Mouse (Mus musculus) natural killer cell, adult 2 months (primary cell): Measurements from ENCODE around the gene Cnnm3.

Experiments
- DNase-seq, 2 experiments: peaks; one replicate each; pipeline ENCODE4 v3.0.0; 2022; ENCODE audit warnings: low spot score in 2 of 2

The Cnnm3 gene

GRCm38 (mm10) chr1:36556553-36557456 lies 45.1 kb downstream of the Cnnm3 start:
- DNase-seq = peak; percentile 75 to 79

GRCm38 (mm10) chr1:36557457-36558011 lies 45.9 kb downstream of the Cnnm3 start:
- DNase-seq = peak; percentile 19 to 30

- peak; percentile 51 to 61 for DNase-seq
Observed at GRCm38 (mm10) chr1:36558031-36558993, 46.6 kb downstream of the Cnnm3 start, which contains the start of gene Sema4c. Sema4c (minus strand) TSS chr1:36558349.

DNA sequence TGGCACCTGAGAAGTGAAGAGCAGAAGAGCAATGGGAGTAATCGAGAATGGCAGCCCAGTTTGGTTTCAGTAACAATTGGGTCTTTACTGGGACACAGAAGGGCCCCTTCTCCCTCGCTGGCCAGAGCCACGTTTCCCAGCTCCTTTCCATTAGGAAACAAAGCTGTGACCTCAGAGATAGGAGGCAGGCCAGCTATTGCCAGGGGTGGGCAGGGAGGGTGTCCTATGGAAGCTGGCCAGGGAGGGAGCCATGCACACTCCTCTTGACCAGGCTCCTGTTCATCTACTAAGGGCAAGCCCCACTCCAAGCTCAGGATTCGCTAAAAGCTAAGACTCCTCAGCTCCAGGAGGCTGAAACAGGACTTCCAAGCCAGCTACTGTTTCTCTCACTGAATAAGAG lies 47.6 kb downstream of the Cnnm3 start:
- DNase-seq = no peak

DNA sequence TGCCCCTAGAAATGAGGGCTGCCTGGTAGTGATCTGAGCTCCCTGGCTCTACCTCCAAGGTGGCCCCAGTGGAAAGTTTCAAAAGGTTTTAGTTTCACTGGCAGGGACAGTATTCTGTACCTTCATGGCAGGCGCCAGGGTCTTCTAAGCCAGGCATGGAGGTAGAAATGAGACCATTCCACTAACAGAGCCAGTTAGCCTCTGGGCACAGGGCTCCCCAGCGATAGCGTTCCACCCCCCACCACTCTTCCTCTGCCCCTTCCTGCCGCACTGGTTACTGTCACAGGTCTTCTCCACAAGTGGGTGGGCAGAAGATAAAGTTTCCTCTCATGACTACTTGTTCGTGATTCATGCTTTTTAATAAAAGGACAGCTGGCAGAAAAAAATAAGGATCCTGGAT lies 48.2 kb downstream of the Cnnm3 start:
- no peak for DNase-seq

DNA sequence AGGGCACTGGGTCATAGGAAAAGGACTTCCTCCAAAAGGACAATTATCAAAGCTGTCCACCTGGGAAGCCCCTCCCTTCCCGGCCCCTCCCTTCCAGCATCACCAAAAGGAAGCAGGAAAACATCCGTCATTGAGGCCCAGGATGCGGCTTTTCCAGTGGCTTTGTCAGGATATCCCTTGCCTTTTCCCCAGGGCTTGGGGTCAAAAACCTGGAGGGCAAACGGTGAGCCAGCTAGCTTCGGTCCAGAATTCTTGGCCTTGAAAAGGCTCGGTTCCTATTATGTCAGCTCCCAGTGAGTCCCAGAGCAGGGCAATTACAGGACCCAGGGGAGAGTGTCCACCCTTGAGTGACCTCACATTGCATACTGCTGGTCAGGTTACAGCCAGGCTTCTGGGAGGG lies 49.2 kb downstream of the Cnnm3 start:
- DNase-seq = no peak

- DNase-seq = no peak
Observed at GRCm38 (mm10) chr1:36562388-36562787, 50.7 kb downstream of the Cnnm3 start.

DNA sequence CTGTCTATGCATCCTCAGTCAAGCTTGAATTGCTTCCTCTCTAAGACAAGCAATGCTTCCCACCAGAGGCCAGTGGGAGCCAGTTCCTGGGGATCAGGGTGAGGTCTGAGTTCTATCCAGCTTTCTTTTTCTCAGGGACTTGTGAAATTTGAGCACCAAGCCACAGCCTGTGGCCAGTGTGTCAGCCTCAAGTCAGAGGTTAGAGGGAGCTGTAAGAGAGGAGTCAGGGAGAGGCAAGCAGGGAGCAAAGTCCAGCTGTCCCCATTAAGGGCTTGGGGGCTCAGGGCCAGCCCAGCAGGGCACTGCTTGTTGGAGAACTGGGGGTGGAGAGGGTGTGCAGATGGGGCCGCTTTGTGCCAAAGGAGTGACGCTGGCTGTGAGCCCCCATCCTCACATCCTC lies 51.5 kb downstream of the Cnnm3 start:
- DNase-seq = no peak

GRCm38 (mm10) chr1:36563632-36564031 lies 52.0 kb downstream of the Cnnm3 start:
- no peak for DNase-seq

DNA sequence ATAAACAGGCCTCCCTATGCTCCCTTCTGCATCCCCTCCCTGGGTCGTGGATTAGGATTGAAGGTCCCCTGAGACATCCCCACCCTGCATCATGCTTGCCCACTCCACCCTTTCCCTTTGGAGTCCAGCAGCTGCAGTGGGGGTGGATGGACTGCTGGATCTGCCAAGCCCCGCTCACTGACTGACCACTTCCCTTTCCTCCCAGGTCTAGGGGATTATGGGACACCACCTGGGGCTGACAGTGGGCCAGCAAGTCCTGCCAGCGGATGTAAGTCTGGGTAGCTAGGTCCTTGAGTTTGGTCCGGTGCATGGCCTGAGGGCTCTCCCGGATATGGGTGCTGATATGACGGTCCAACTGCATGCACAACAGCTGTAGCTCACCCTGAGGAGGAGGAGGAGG lies 52.4 kb downstream of the Cnnm3 start:
- no peak for DNase-seq

- no peak for DNase-seq
Observed at GRCm38 (mm10) chr1:36566425-36566824, 54.8 kb downstream of the Cnnm3 start.

- DNase-seq = no peak
Observed at GRCm38 (mm10) chr1:36567818-36568603, 56.3 kb downstream of the Cnnm3 start.

DNA sequence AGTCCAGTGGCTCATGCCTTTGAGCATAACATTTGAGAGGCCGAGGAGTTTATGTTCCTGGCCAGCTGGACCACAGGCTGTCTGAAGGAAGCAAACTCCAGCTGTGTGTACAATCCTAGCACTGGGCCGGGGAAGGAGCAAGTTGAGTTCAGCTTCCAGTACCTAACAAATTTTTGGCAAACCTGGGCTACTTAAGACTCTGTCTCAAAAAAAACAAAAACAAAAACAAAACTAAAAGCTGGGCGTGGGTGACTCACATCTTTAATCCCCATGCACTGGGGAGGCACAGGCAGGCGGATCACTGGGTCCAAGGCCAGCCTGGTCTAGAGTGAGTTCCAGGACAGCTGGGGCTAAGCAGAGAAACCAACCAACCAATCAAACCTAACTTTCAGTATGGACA lies 57.1 kb downstream of the Cnnm3 start:
- no peak for DNase-seq

DNA sequence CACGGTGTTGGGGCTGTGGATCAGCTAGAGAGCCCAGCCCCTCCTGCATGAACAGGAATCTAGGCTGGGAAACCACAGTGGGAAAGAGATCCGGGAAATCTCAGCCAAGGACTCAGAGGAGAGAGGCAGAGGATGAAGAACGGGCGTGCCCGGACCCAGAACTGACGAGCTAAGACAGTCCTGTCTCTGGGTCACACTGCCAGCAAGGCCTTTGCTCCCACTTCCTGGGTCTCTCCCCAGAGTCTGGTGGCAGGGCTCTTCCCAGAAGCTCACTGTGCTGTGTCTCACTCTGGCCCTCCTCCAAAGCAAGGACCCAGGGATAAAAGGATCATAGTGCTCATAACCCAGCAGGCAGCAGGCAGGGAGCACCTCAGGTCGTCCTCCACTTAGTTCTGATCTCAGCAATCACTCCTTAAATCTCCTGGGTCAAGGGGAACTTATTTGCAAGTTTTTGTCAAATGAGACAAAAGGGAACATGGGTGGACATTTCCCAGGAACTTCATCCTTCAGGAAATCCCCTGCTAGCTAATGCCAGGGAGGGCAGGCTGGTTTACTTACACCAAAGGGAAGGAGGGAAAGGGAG lies 58.1 kb downstream of the Cnnm3 start:
- no peak for DNase-seq

- DNase-seq = no peak
Observed at GRCm38 (mm10) chr1:36570320-36570719, 58.7 kb downstream of the Cnnm3 start.

DNA sequence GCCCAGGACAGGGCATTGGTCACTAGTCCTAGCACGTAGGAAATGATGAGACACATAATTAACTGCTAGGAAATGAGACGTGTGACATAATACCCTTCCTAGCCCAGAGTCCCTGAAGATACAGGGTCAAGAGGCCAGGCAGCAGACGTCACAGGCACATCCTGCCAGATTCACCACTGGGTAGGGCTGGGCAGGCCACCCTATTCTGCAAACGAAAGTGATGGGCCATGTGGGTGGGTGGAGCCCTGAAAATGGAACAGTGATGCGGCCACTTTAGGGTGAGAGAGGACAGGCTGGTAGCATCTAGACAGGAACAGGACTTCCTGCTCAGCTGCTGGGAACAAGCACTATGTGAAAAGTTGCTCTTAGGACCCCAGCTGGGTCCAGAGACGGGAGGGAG lies 60.0 kb downstream of the Cnnm3 start:
- peak; percentile 76 to 88 for DNase-seq

DNA sequence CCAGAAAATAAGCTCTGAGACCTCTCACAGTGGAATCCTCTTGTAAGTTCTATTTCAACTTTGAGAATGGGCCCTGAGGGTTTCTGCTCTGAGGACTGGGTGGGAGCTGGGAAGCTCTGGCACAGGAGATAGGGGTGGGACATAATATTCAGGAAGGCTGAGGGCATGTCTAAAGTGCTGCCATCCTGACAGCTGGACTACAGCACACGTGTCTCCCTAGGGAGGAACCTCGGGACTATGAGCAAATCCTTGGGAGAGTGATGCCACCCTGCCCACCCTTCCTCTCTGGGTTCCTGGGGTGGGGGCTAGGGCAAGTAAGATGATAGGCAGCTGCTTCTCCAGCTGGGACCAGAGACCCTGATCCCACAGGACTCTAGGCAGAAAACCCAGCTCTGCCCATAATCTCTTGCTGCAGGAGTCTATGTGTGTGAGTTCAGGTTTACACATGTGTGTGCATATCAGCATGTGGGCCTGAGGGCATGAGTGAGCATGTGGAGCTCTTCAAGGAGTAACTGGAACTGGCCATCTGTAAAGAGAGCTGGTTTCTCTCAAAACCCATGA lies 60.6 kb downstream of the Cnnm3 start:
- no peak for DNase-seq

DNA sequence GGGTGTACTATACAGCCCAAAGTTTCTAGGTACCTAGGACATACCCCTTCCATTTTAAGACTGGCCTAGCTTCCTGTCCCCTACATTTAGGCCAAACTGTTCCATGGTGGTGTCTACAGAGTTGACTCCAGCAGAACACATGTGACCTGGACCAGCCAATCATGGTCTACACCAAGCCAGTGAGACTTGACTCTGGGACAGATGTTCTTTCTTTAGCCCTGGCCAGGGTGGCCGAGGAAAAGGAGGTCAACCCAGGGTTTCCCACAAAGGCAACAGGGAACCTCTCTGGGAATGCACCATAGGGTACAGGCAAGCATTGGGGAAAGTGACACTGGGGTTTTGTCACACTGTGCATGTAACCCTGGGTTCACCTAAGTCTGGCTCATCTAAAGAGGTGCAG lies 61.0 kb downstream of the Cnnm3 start:
- DNase-seq = no peak

- no peak for DNase-seq
Observed at GRCm38 (mm10) chr1:36573524-36573923, 61.9 kb downstream of the Cnnm3 start.

DNA sequence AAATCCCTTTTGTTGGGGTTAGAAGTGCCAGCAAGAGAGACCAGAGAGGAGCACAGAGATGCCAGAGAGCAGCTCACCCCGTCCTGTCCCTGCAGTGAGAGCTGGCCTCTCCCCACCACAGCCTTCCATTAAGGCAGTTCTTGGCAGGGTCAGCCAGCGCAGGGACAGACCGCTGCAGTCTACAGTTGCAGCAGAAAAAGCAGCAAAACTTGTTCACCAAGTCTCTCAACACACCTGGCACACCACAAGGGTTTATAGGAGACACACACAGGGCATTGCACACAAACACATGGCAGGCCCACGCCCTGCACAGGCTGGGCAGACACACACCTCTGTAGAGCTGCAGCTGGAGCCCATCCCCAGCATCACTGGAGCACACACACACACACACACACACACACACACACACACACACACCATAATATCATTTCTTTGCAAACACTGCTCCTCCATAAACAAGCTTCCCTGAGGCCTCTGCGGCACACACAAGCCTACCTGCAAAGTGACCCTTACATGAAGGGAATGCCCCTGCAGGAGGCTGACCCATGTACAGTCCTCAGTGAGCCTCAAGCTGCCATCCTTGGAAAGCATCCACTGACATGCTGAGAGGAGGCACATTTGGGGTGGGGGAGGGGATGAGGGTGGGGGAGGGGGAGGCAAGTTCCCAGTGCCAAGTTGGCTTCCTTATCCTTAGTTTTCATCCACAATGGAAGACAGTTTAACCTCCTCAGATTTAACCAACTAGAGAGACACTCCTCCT lies 62.7 kb downstream of the Cnnm3 start:
- no peak for DNase-seq
